Mouse (Mus musculus): ENCODE measurements around the gene Nr2f6.
A peak's percentile ranks its signal among the peaks of the same experiment; 100 is the strongest.
"Not testable (repeated sequence)": the region's sequence is repeated elsewhere in the genome, so short reads cannot be mapped to it uniquely, and the experiment has no call there.

Gene Nr2f6

GRCm38 (mm10) chr8:71367529-71368176 lies 14.1 kb downstream of the Nr2f6 start:
- DNase-seq (ENCODE audit: low spot score), result no peak

GRCm38 (mm10) chr8:71366771-71367528 lies 14.8 kb downstream of the Nr2f6 start, which contains the start of gene Use1:
Use1 (plus strand) TSS chr8:71366848.
- peak; percentile 99 for DNase-seq (ENCODE audit: low spot score)

- DNase-seq (ENCODE audit: low spot score), result no peak
Measured at GRCm38 (mm10) chr8:71358026-71358425, 23.7 kb downstream of the Nr2f6 start.

- DNase-seq (ENCODE audit: low spot score), result no peak
Measured at GRCm38 (mm10) chr8:71351520-71351919, 30.2 kb downstream of the Nr2f6 start.

GRCm38 (mm10) chr8:71351117-71351516 lies 30.6 kb downstream of the Nr2f6 start:
- no peak for DNase-seq (ENCODE audit: low spot score)

GRCm38 (mm10) chr8:71346581-71346980 lies 35.2 kb downstream of the Nr2f6 start:
- DNase-seq (ENCODE audit: low spot score), result no peak

GRCm38 (mm10) chr8:71340625-71341024 lies 41.1 kb downstream of the Nr2f6 start:
- peak; percentile 77 for DNase-seq (ENCODE audit: low spot score)

GRCm38 (mm10) chr8:71337834-71338233 lies 43.9 kb downstream of the Nr2f6 start:
- not testable (repeated sequence) for DNase-seq (ENCODE audit: low spot score)

GRCm38 (mm10) chr8:71324848-71325247 lies 56.9 kb downstream of the Nr2f6 start:
- DNase-seq (ENCODE audit: low spot score), result peak; percentile 20

Measured in embryo, embryonic 10 days (tissue).